ENCODE assay signal across 8 mouse cellular contexts in genomic region chr16:4938461-4938860, GRCm38 (mm10). TPM values are rescaled to one million over a fixed set of nuclear protein-coding genes. Genes with fewer than 3 reads are reported as not detected.
DNase-seq lines count a peak whose midpoint lies in the region; ATAC-seq and TF ChIP-seq lines count a peak whose summit lies in the region.

Nudt16l1 (plus strand) TSS chr16:4938761.

- intact Hi-C loops in heart, postnatal 36 days (cut with DNase I): no loop called here

- peak within 1 kb of the TSS; percentile 80 for H3K4me2 ChIP-seq in limb, embryonic 13.5 days (replicated peaks)
- H3K4me2 ChIP-seq in stomach, embryonic 14.5 days (replicated peaks; ENCODE audit: low read depth, low read length): peak within 1 kb of the TSS; percentile 82

- TF ChIP-seq CTCF in spleen, adult 2 months (IDR thresholded peaks at IDR 0.05; ENCODE audit: extremely low read depth, insufficient read depth, insufficient read length, insufficient replicate concordance): no peak
- TF ChIP-seq CTCF in embryonic fibroblast, embryonic 13.5 days (IDR thresholded peaks at IDR 0.05; ENCODE audit: borderline replicate concordance, insufficient read depth, low read length): no peak

- H3K9me3 ChIP-seq in limb, embryonic 13.5 days: no peaks in the 10 kb centered on the region
- no peaks in the 10 kb centered on the region for H3K9me3 ChIP-seq in stomach, embryonic 14.5 days (ENCODE audit: control insufficient read depth, low read depth, low read length)

- TF ChIP-seq POLR2A in spleen, adult 2 months (IDR thresholded peaks at IDR 0.05; ENCODE audit: low read depth, low read length): no peak
- TF ChIP-seq POLR2A in embryonic fibroblast, embryonic 13.5 days (IDR thresholded peaks at IDR 0.05; ENCODE audit: low read depth, low read length): no peak

- peaks cover 2% of the 10 kb centered on the region; the same call in 1 of the 2 replicates for H3K4me1 ChIP-seq in spleen, adult 2 months (ENCODE audit: control insufficient read depth, insufficient read depth, insufficient read length)
- H3K4me1 ChIP-seq in embryonic fibroblast, embryonic 13.5 days (ENCODE audit: control insufficient read depth, insufficient read depth, low read length): no peaks in the 10 kb centered on the region
- H3K4me1 ChIP-seq in limb, embryonic 13.5 days: peaks cover 16% of the 10 kb centered on the region
- H3K4me1 ChIP-seq in stomach, embryonic 14.5 days (ENCODE audit: control insufficient read depth, insufficient read depth, low read length): peaks cover 8% of the 10 kb centered on the region; the same call in 1 of the 2 replicates

- H3K27me3 ChIP-seq in spleen, adult 2 months (ENCODE audit: control insufficient read depth, insufficient read depth, low read length): no peaks in the 10 kb centered on the region
- no peaks in the 10 kb centered on the region for H3K27me3 ChIP-seq in limb, embryonic 13.5 days
- H3K27me3 ChIP-seq in stomach, embryonic 14.5 days (ENCODE audit: control insufficient read depth, insufficient read depth, low read length): no peaks in the 10 kb centered on the region

- H3K27ac ChIP-seq in spleen, adult 2 months (ENCODE audit: insufficient read depth, low read length): peak within 1 kb of the TSS; percentile 74
- H3K27ac ChIP-seq in embryonic fibroblast, embryonic 13.5 days (ENCODE audit: insufficient read depth, low read length): no peak within 1 kb of the TSS
- H3K27ac ChIP-seq in limb, embryonic 13.5 days: peak within 1 kb of the TSS; percentile 86
- H3K27ac ChIP-seq in stomach, embryonic 14.5 days (ENCODE audit: low read length): peak within 1 kb of the TSS; percentile 75; the same call in 1 of the 2 replicates

- peaks cover 25% of the 10 kb centered on the region for H3K36me3 ChIP-seq in spleen, adult 2 months (ENCODE audit: control insufficient read depth, insufficient read depth, low read length)
- H3K36me3 ChIP-seq in limb, embryonic 13.5 days: peaks cover 84% of the 10 kb centered on the region
- peaks cover 64% of the 10 kb centered on the region for H3K36me3 ChIP-seq in stomach, embryonic 14.5 days (ENCODE audit: control insufficient read depth, insufficient read depth, low read length)

- no peak for ATAC-seq in limb, embryonic 13.5 days (ENCODE audit: low FRiP score, low read depth)
- no peak for ATAC-seq in stomach, embryonic 14.5 days (ENCODE audit: insufficient number of reproducible peaks, insufficient read depth, low FRiP score, low read depth)

- WGBS in spleen, adult 2 months: 2% methylated on average over 2 of the region's 2 CpGs
- WGBS in limb, embryonic 13.5 days: 3% methylated on average over 2 of the region's 2 CpGs
- 2% methylated on average over 2 of the region's 2 CpGs for WGBS in stomach, embryonic 14.5 days

- peak within 1 kb of the TSS; percentile 94 for H3K9ac ChIP-seq in limb, embryonic 13.5 days
- peak within 1 kb of the TSS; percentile 60 for H3K9ac ChIP-seq in stomach, embryonic 14.5 days (replicated peaks; ENCODE audit: low read depth, low read length)

- peak within 1 kb of the TSS; percentile 84 for H3K4me3 ChIP-seq in spleen, adult 2 months (ENCODE audit: extremely low read depth, insufficient read depth, insufficient read length)
- peak within 1 kb of the TSS; percentile 71 for H3K4me3 ChIP-seq in embryonic fibroblast, embryonic 13.5 days (ENCODE audit: insufficient read depth, low read length)
- H3K4me3 ChIP-seq in limb, embryonic 13.5 days: peak within 1 kb of the TSS; percentile 95
- peak within 1 kb of the TSS; percentile 67 for H3K4me3 ChIP-seq in stomach, embryonic 14.5 days (ENCODE audit: low read depth, low read length)

- no peak for DNase-seq in spleen, adult 2 months (ENCODE audit: low read depth in 1 of 2, low spot score in 2 of 2)
- no peak for DNase-seq in spleen, adult 18-20 months
- no peak for DNase-seq in heart, postnatal 36 days
- no peak for DNase-seq in cerebellum, postnatal 4 days (ENCODE audit: low spot score in 2 of 2)
- DNase-seq in embryo, embryonic 11 days: no peak

RNA-seq across cellular contexts. Expression of gene Nudt16l1, which starts in this region (rescaled TPM):
- 70.3 and 78.4 TPM in 2 replicates for polyA plus RNA-seq in spleen, adult 2 months (2012; rRNA removed)
- polyA plus RNA-seq in embryonic fibroblast, embryonic 13.5 days (2011; ENCODE audit: insufficient read length, low read depth, missing spikeins): 20.2 and 27.5 TPM in 2 replicates
- 10 to 100 TPM; 20.5 to 21.3 TPM for total RNA-seq in heart, postnatal 36 days (2021)
- polyA plus RNA-seq in limb, embryonic 13.5 days (2015; fragmentation: Nextera tagmentation; extraction: Ambion mirVana): 178 and 182 TPM in 2 replicates
- 158 and 161 TPM in 2 replicates for polyA plus RNA-seq in stomach, embryonic 14.5 days (2014; fragmentation: Nextera tagmentation; extraction: Ambion mirVana)
